Mouse (Mus musculus) natural killer cell, adult 2 months (primary cell): ENCODE measurements around the gene A730046J19Rik.

Experiments
- DNase-seq, 2 experiments: peaks; one replicate each; pipeline ENCODE4 v3.0.0; 2022; ENCODE audit warnings: low spot score in 2 of 2

A730046J19Rik gene

DNA sequence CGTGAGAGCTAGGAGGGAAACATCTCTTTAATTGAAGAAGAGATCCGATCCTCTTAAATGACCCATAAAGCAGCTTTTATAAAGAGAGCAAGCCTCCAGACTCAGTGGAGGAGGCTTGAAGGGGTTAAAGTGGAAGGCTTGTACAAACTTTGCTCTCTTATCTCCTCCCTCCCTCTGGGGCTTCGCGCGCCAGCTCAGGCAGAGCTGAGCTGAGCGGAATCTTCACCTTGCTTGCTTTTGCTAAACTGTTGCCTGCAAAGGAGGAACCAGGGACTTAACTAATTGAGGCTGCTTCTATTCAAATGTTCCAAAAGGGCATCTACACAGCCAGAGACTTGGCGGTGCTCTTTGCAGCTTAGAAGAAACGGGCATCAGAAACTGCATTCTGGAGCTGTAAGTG, at the start of gene A730046J19Rik:
A730046J19Rik (plus strand) TSS at position 173 of the 400 bp plus-strand sequence.
- no peak for DNase-seq

DNA sequence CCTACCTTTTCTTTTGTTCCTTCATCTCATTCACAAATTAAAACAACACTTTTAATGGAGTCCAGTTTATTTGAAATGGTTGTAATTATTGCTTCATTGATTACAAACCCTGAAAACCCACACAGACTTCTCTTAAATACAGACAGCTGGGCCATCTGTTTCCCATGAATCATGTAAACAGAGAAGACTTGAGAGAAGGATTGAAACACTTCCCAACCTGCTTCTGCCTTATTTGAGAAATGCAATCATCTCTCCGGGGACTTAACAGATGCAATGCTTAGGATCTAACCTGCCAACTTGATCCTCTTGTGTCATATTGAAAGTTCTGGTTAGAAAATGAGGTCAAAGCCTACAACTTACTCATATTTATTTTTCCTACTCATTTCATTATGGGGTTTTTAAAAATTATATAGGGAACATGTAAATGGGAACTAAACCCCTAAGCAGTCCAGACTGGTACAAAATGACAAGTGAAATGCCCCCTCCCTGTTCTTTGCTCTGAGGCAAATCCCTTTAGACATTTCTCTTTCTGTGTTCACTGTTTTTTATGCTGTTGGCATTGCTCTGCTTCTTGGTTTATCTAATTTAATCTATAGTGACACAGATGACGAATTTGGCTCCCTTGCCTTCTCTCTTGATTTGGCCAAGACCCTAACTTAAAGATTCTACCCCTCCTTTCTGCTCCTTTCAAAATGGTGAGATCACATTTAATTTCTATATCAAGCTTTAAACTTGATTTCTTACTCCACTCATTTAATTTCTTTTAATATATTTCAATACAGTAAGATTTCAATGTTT, 48.7 kb upstream of the A730046J19Rik start:
- no peak for DNase-seq

DNA sequence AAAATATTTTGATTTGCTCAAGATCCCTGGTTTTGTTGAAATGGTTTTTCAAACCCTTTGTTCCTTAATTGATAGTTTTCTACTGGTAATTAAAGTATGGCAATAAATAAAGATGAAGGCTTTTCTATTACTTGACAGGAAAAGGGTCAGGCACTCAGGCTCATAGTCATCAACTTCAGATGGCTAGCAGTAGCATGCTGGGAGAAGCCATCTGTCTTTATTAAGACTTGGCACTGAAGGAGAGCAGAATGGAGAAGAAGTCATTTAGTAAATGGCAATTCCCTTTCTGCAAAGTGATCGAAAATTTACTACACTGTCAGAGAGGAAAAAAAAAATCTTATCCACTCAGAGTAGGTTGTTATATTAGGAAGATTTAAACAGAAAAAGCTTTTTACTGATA, 17.2 kb upstream of the A730046J19Rik start:
- DNase-seq: no peak

DNA sequence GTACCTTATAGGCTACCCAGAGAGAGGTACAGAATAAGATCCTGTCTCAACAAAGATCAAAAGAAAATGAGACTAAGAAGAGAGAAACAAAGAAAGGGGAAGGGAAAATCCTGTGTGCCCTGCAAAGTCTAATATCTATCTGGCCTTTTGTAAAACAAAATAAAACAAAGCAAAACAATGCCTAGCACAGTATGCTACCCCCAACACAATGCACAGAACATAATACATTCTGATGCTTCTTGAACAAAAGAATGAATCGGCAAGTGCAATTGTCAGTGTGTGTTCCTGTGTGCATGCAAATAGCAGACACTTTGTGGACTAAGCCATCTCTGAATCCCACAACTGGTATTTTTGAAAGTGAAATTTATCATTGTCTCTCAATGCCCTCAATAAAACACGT, 3.5 kb upstream of the A730046J19Rik start:
- no peak for DNase-seq

DNA sequence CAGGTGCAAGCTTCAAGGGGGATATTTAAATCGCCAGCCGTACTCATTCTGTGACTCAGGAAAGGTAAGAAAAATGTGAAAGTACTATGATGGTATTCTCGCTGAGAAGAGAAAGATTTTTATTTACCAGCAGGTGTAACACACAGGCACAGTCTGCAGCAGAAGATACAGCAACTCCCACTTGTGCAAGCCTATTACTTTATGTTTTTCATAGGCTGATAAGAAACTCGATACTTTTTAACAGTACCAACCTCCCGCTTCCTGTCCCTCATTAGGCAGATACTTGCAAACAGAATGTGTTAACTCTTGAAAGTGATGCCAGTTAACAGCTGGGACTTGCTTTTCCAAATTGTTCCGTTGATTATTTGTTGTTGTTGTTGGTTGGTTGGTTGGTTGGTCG, 616 bp downstream of the A730046J19Rik start:
- no peak for DNase-seq

DNA sequence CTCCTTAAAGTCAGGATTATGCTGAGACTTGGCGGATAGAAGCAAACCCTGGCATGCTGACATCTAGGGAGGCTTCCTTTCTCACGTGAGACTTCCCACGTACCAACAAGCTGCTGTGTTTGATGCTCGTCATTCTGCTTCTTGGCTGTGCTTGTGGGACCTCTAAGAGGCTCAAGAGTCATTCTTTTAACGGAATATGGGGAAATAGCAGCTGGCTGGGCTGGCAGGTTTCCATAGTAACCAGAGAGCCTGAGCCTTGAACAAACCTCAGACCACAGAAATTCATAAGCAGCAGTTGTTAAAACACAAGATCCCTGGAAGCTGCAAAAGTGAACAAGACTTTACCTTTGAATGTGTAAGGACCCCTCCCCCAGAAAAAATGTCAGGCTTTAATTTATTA, 9.4 kb downstream of the A730046J19Rik start:
- DNase-seq: no peak
